Mouse (Mus musculus) stomach, embryonic 16.5 days (tissue): ENCODE measurements at regions not wholly inside any gene's neighbourhood (a gene's known extent, or its start where the extent isn't known, plus 50 kb on each side); places are given as distances from the start of the nearest gene placed in this dataset.

Experiments used
- ATAC-seq: fragments of 200-750 bp; cut with Nextera tagmentation; 2 replicates; pipeline ENCODE4 v1.8.0; 2017; ENCODE audit warnings: moderate number of reproducible peaks, moderate TSS enrichment; ENCODE audit not compliant: insufficient read depth, low FRiP score
- H3K27ac ChIP-seq: fragments of 300-500 bp; sonication (generic); 2 replicates; pipeline ENCODE4 v1.5.1; 2014; ENCODE audit warnings: low read length
- H3K27me3 ChIP-seq: fragments of 300-500 bp; sonication (generic); 2 replicates; pipeline ENCODE4 v1.6.1; 2014; ENCODE audit warnings: low read length, control low read depth, mixed read lengths; ENCODE audit not compliant: control insufficient read depth, insufficient read depth
- H3K36me3 ChIP-seq: fragments of 300-500 bp; sonication (generic); 2 replicates; pipeline ENCODE4 v1.6.1; 2014; ENCODE audit warnings: low read length; ENCODE audit not compliant: control insufficient read depth, insufficient read depth
- H3K4me1 ChIP-seq: fragments of 300-500 bp; sonication (generic); 2 replicates; pipeline ENCODE4 v1.6.1; 2014; ENCODE audit warnings: low read length, control low read depth, mixed read lengths; ENCODE audit not compliant: control insufficient read depth, insufficient read depth
- H3K4me2 ChIP-seq: fragments of 300-500 bp; sonication (generic); 2 replicates; pipeline ENCODE4 v1.6.1; 2014; ENCODE audit warnings: low read depth, low read length, mixed read lengths
- H3K4me3 ChIP-seq: fragments of 300-500 bp; sonication (generic); replicated peaks from 2 replicates; pipeline ENCODE4 v1.5.1; 2014; ENCODE audit warnings: mild to moderate bottlenecking, low read length
- H3K9ac ChIP-seq: fragments of 300-500 bp; sonication (generic); 2 replicates; pipeline ENCODE4 v1.6.1; 2014; ENCODE audit warnings: low read length
- H3K9me3 ChIP-seq: fragments of 300-500 bp; sonication (generic); replicated peaks from 2 replicates; pipeline ENCODE4 v1.6.1; 2016; ENCODE audit warnings: low read length, control low read depth; ENCODE audit not compliant: control insufficient read depth
- WGBS: fragments of 180-500 bp; shearing (Covaris S2); extraction: QIAGEN DNeasy Blood & Tissue Kit; methylation state at CpG from one replicate; pipeline ENCODE4 v1.1.7; 2014; 5-methylcytosine and 5-hydroxymethylcytosine counted together

DNA sequence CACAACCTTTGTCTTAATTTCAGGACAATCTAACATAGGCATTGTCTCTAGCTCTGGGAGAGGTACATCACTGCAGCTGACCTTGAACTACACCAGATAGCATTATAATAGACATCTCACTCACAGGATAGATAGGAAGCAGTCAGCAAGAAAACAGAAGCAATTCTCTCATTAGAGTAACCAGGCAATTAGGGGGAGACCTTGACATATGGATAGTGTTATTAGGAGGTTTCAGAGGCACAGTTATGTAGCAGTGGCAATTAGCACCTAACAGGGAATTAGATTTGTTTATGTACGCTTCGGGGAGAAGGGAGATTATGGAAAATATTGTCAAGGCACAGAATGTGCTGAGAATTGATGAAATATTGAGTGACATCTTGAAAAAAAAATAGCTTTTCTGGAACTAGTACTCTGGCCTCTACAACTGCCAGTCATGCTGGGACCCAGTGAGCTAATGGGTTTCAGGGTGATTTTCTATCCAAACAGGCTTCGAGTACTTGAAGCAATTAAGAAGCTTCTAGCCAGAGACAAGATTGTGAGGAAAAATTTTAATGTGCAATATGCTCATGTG, 216.8 kb upstream of the Aco1 start:
- H3K9me3 ChIP-seq: no peaks in the 10 kb centered on the region
- H3K4me1 ChIP-seq: no peaks in the 10 kb centered on the region
- 72% methylated on average over 3 of the region's 3 CpGs for WGBS
- H3K27ac ChIP-seq: no peak overlapping the region
- H3K36me3 ChIP-seq: no peaks in the 10 kb centered on the region
- no peak for ATAC-seq
- no peak overlapping the region for H3K4me3 ChIP-seq
- H3K4me2 ChIP-seq: no peak overlapping the region
- H3K27me3 ChIP-seq: no peaks in the 10 kb centered on the region
- no peak overlapping the region for H3K9ac ChIP-seq

DNA sequence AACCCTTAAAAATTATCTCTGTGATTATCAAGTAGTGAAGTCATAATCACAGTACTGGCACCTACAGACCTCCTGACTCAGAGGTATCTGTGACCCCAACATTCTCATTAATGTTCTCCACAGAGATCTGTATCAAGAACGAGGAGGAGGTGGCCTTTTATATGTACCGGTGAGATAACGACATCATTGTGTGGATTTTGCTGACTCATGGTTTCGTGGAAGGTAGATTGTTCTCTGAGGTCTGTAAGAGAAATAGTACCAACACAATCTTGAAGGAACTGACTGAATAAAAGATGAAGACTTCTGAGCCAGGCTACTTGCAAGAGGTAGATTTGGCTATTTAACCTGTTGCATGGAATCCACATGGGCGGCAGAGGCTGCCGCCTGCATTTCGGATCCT, 216.3 kb upstream of the Aco1 start:
- Histone ChIP-seq H3K4me2 (no peak overlapping the region), H3K4me1 (no peaks in the 10 kb centered on the region), H3K27ac (no peak overlapping the region), H3K4me3 (no peak overlapping the region), H3K27me3 (no peaks in the 10 kb centered on the region), H3K9me3 (no peaks in the 10 kb centered on the region), H3K9ac (no peak overlapping the region), H3K36me3 (no peaks in the 10 kb centered on the region)
- no peak for ATAC-seq
- WGBS: 85% methylated on average over 7 of the region's 7 CpGs

DNA sequence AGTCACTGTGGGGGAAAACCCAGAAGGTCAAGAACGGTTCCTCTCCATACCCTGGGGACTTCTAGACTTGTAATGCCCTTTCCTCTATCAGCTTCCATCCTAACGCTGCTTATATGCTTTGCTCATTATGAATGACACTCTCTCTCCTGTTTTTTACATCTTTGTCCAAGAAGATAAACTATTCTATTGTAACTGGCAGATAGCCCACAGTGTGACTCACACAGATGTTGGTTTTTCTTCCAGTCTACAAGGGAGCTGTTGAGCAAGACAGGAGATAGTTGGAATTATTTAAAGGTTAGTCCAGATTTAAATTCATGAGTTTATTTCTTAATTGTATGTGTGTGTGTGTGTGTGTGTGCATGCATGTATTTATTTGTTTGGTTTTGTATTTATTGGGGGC, 214.4 kb upstream of the Aco1 start:
- H3K27me3 ChIP-seq: no peaks in the 10 kb centered on the region
- H3K27ac ChIP-seq: no peak overlapping the region
- no peak for ATAC-seq
- H3K36me3 ChIP-seq: no peaks in the 10 kb centered on the region
- no peak overlapping the region for H3K9ac ChIP-seq
- no peaks in the 10 kb centered on the region for H3K4me1 ChIP-seq
- H3K4me2 ChIP-seq: no peak overlapping the region
- no peaks in the 10 kb centered on the region for H3K9me3 ChIP-seq
- H3K4me3 ChIP-seq: no peak overlapping the region
- 51% methylated on average over 2 of the region's 2 CpGs for WGBS

DNA sequence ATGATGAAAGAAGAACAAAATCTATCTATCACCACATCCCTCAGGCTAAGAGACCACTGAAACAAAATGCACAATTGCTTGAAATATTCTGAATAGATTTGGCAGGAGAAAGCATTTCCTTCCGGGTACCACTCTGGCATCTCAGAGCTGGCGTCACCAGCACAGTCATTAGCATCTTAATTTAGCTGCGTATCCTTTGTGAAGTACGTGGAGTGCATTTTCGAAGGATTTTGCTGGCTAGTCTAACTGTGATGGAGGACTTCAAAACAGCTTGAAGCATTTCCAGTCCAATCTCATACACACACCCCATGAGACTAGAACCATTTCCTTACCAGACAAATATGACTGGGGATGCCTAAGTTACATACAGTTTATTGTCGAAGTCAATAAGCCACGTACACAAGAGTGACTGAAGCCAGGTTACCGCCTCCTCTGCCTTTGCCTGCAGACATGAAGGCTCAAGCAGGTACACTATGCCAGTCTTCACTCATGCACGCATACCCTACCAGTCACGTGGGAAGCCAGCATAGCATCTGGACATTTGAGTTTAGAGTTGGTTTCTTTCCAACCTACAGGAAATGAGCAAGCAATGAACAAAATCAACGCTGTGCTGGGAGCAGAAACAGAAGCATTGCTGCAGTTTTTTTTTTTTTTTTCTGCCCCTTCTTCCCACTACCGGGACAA, 208.7 kb upstream of the Aco1 start:
- Histone ChIP-seq H3K4me1 (no peaks in the 10 kb centered on the region), H3K36me3 (no peaks in the 10 kb centered on the region), H3K4me2 (no peak overlapping the region), H3K9ac (no peak overlapping the region), H3K9me3 (no peaks in the 10 kb centered on the region), H3K27ac (no peak overlapping the region), H3K4me3 (no peak overlapping the region), H3K27me3 (no peaks in the 10 kb centered on the region)
- WGBS: 85% methylated on average over 12 of the region's 12 CpGs
- ATAC-seq: no peak

DNA sequence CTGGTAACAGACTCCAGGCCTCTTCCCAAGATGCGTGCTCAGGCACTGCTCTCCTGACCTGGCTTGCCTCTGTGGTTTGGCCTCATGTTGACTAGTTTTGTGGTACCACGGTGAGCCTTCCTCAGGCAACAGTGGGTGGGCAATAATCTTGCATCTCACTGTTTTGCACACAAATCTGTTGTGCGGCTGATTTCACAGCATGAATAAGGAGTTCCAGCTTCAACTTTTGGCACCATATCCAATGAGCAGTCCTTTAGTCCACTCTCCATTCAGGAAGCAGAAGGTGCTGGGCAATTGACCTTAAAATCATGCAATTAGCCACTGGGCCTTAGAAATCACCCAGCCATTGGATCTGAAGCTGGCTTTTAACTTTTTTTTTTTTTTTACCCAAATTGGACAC, 184.2 kb upstream of the Aco1 start:
- whole genome bisulfite sequencing: 87% methylated on average over 3 of the region's 3 CpGs
- no peaks in the 10 kb centered on the region for H3K9me3 ChIP-seq
- H3K4me3 ChIP-seq: no peak overlapping the region
- no peaks in the 10 kb centered on the region for H3K27me3 ChIP-seq
- no peak overlapping the region for H3K4me2 ChIP-seq
- no peak overlapping the region for H3K9ac ChIP-seq
- no peaks in the 10 kb centered on the region for H3K36me3 ChIP-seq
- ATAC-seq: no peak
- H3K4me1 ChIP-seq: no peaks in the 10 kb centered on the region
- no peak overlapping the region for H3K27ac ChIP-seq

DNA sequence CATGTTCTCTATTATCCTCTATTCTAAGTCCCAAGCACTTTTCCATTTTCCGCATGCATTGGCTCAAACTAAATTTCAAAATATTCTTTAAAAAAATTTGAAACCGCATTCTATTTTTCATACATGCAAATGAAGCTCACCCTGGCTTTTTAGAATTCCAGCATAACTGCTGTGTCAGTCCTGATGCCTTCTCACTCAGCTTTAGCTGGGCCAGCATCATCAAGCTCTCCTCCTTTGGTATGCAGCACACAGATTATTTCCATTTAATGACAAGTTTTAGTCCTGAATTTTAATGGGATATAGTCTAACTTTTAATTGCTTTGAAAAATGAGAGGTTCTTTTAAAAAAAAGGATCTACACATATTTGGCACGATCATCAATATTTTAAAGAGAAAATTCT, 174.9 kb upstream of the Aco1 start:
- no peaks in the 10 kb centered on the region for H3K4me1 ChIP-seq

DNA sequence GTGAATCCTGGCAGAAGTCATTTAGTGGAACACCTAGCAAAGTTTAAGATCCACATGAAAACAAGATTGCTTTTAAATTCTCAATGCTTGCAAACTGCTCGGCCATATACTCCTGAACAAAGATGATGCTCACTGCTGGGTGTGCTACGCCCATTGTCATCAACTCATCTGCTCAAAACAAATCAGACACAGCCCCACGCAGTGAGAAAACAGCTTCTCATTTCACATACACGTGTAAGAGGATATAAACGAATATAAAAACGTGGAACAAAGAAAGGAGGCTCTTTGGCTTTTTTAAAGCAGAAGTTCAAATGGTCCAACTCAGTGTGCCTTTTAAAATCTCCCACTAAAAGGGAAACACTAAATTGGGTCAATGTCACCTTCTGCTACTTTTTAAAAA, 151.5 kb upstream of the Aco1 start:
- Histone ChIP-seq H3K36me3 (no peaks in the 10 kb centered on the region), H3K9ac (no peak overlapping the region), H3K27ac (no peak overlapping the region), H3K4me3 (no peak overlapping the region), H3K9me3 (no peaks in the 10 kb centered on the region), H3K4me1 (no peaks in the 10 kb centered on the region), H3K4me2 (no peak overlapping the region), H3K27me3 (no peaks in the 10 kb centered on the region)
- no peak for ATAC-seq
- WGBS: 66% methylated on average over 6 of the region's 6 CpGs

More for the DNA sequence above, 174.9 kb upstream of the Aco1 start:
- H3K27ac ChIP-seq: no peak overlapping the region
- no peak overlapping the region for H3K9ac ChIP-seq
- 84% methylated on average over 3 of the region's 3 CpGs for WGBS
- ATAC-seq: no peak
- H3K9me3 ChIP-seq: no peaks in the 10 kb centered on the region
- no peaks in the 10 kb centered on the region for H3K27me3 ChIP-seq
- H3K4me2 ChIP-seq: no peak overlapping the region
- H3K36me3 ChIP-seq: no peaks in the 10 kb centered on the region
- H3K4me3 ChIP-seq: no peak overlapping the region

DNA sequence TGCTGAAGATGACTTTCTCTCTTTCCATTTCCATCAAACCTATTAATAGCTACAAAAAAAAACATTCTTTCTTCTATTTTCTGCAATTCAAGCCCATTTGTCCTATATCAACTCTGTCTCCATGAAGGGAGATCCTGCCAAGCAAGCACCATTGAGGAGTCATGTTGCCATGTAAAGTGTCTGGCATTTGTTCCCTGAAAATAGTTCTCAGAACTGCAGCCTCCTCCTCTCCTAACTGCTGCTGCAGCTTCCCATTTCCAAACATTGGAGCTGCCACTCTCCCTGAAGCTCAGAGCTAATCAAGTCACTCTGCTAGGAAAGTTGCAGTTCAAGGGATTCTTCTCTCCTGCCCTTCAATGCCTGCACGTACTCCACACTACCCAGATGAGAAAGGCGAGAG, 151.0 kb upstream of the Aco1 start:
- Histone ChIP-seq H3K4me1 (no peaks in the 10 kb centered on the region), H3K27me3 (no peaks in the 10 kb centered on the region), H3K36me3 (no peaks in the 10 kb centered on the region), H3K9ac (no peak overlapping the region), H3K4me3 (no peak overlapping the region), H3K9me3 (no peaks in the 10 kb centered on the region), H3K4me2 (no peak overlapping the region), H3K27ac (no peak overlapping the region)
- no peak for ATAC-seq
- WGBS: 72% methylated on average over 2 of the region's 2 CpGs

DNA sequence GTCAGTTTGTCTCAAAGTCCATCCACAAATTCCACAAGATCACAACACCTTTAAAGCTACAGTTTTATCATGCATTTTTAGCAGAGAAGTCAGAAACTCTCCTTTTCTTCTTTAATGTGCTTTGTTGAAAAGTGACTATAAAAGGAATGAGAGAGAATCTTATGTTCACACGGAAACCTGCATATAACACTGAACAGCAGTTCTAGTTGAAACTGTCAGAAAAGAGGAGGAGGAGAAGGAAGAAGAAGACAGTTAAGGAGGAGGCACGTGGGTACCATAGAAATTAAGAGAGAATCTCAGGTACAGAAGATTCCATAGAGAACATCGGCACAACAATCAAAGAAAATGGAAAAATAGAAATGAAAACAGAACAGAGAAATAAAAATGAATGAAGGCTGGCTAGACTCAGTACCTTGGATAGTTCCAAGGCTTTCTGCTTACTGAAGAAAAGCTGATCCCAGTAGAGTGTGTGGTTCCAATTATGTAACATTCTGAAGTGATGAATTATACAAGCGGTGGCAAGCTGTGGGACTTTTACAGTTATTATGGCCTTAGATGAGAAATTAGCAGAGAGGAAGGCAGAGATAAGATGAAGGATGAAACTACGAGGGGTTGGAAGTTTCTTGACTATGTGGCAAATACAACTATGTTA, 144.0 kb upstream of the Aco1 start:
- WGBS: 65% methylated on average over 5 of the region's 5 CpGs
- H3K4me1 ChIP-seq: no peaks in the 10 kb centered on the region
- no peak for ATAC-seq
- no peaks in the 10 kb centered on the region for H3K36me3 ChIP-seq
- no peak overlapping the region for H3K4me2 ChIP-seq
- H3K9ac ChIP-seq: no peak overlapping the region
- H3K27me3 ChIP-seq: no peaks in the 10 kb centered on the region
- no peak overlapping the region for H3K4me3 ChIP-seq
- no peak overlapping the region for H3K27ac ChIP-seq
- H3K9me3 ChIP-seq: no peaks in the 10 kb centered on the region
